Mouse (Mus musculus): ENCODE measurements around the gene Gm7356. TPM values are rescaled to one million over a fixed set of nuclear protein-coding genes. Genes with fewer than 3 reads are reported as not detected.
"Not testable (repeated sequence)": the region's sequence is repeated elsewhere in the genome, so short reads cannot be mapped to it uniquely, and the experiment has no call there.

The Gm7356 gene
- polyA plus RNA-seq (2016; fragmentation: Nextera tagmentation; extraction: Ambion mirVana) = not detected in 2 replicates

GRCm38 (mm10) chr17:14003604-14004003 lies at the start of gene Gm7356:
Gene Gm7356 (minus strand): TSS chr17:14003704.
- H3K4me1 ChIP-seq; H3K27ac ChIP-seq; H3K27me3 ChIP-seq; H3K9me3 ChIP-seq (replicated peaks); ATAC-seq (ENCODE audit: low FRiP score); H3K36me3 ChIP-seq; H3K9ac ChIP-seq; H3K4me2 ChIP-seq (replicated peaks); H3K4me3 ChIP-seq: not testable (repeated sequence)
- WGBS = 88% methylated on average over 4 of the region's 4 CpGs

DNA sequence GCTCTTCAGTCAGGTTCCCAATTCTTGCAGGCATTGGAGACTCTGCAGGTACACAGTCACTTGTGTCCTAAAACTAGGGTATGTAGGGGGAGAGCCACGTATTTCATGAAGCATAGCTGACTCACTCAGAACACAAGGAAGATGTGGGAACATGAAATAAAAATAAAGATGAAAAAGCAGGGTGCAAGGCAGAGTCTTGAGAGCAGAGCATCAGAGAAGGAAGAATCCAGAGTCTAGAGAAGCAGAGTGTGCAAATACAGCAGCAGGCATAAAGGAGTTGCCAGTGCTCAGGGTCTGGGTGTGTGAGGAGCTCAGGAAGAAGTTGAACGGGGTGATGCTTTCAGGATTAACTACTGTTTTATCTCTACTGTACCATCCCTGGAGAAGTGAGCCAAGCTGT lies 38.4 kb upstream of the Gm7356 start:
- H3K4me3 ChIP-seq; H3K36me3 ChIP-seq; H3K4me1 ChIP-seq; ATAC-seq (ENCODE audit: low FRiP score); H3K9ac ChIP-seq; H3K27ac ChIP-seq; H3K27me3 ChIP-seq; H3K4me2 ChIP-seq (replicated peaks); H3K9me3 ChIP-seq (replicated peaks): not testable (repeated sequence)
- WGBS = 82% methylated on average over 1 of the region's 2 CpGs

GRCm38 (mm10) chr17:14037012-14037411 lies 33.5 kb upstream of the Gm7356 start:
- WGBS = 48% methylated on average over 1 of the region's 2 CpGs
- not testable (repeated sequence) for ATAC-seq (ENCODE audit: low FRiP score); H3K4me2 ChIP-seq (replicated peaks); H3K9me3 ChIP-seq (replicated peaks); H3K36me3 ChIP-seq; H3K9ac ChIP-seq; H3K27me3 ChIP-seq; H3K27ac ChIP-seq; H3K4me3 ChIP-seq; H3K4me1 ChIP-seq

DNA sequence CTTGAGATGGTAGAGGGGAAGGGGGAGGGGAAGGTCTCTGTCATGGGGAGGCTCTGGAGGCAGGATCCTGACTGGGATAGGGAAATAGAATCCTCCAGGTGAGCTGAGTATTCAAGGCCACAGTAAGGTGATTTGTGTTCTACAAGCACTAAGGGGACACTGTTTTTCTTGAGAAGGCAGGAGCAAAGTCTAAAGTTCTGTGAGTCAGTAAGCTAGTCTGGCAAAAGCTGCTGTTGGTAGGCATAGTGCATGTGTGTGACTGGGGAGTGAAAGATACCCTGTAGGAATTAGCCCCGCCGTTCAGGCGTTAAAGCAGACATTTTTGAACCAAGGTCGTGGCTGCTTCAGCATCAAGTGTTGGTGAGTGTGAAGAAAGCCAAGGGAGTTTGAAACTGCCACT lies 32.6 kb upstream of the Gm7356 start:
- H3K27me3 ChIP-seq; H3K4me3 ChIP-seq; H3K27ac ChIP-seq; H3K4me2 ChIP-seq (replicated peaks); H3K9me3 ChIP-seq (replicated peaks); H3K4me1 ChIP-seq; ATAC-seq (ENCODE audit: low FRiP score); H3K9ac ChIP-seq; H3K36me3 ChIP-seq: not testable (repeated sequence)
- WGBS = 82% methylated on average over 4 of the region's 4 CpGs

GRCm38 (mm10) chr17:13993425-13993824 lies 10.1 kb downstream of the Gm7356 start:
- 62% methylated on average over 2 of the region's 2 CpGs for WGBS
- ATAC-seq (ENCODE audit: low FRiP score) = not testable (repeated sequence)

GRCm38 (mm10) chr17:13987690-13988089 lies 15.8 kb downstream of the Gm7356 start:
- Histone ChIP-seq H3K4me3 (no peak overlapping the region), H3K9ac (no peak overlapping the region), H3K9me3 (replicated peaks) (no peaks in the 10 kb centered on the region), H3K36me3 (no peaks in the 10 kb centered on the region), H3K4me1 (no peaks in the 10 kb centered on the region), H3K27ac (no peak overlapping the region), H3K27me3 (no peaks in the 10 kb centered on the region), H3K4me2 (replicated peaks) (no peak overlapping the region)
- WGBS = 78% methylated on average over 1 of the region's 1 CpGs
- no peak for ATAC-seq (ENCODE audit: low FRiP score)

More at GRCm38 (mm10) chr17:13993425-13993824, 10.1 kb downstream of the Gm7356 start:
- not testable (repeated sequence) for H3K4me2 ChIP-seq (replicated peaks); H3K27ac ChIP-seq; H3K9me3 ChIP-seq (replicated peaks); H3K27me3 ChIP-seq; H3K36me3 ChIP-seq; H3K4me3 ChIP-seq; H3K4me1 ChIP-seq; H3K9ac ChIP-seq

DNA sequence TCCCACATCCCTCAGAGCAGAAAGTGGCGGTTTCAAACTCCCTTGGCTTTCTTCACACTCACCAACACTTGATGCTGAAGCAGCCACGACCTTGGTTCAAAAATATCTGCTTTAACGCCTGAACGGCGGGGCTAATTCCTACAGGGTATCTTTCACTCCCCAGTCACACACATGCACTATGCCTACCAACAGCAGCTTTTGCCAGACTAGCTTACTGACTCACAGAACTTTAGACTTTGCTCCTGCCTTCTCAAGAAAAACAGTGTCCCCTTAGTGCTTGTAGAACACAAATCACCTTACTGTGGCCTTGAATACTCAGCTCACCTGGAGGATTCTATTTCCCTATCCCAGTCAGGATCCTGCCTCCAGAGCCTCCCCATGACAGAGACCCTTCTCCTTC lies 32.7 kb downstream of the Gm7356 start:
- WGBS = 93% methylated on average over 5 of the region's 5 CpGs
- H3K27ac ChIP-seq; H3K27me3 ChIP-seq; H3K4me3 ChIP-seq; H3K4me1 ChIP-seq; H3K36me3 ChIP-seq; H3K9ac ChIP-seq; ATAC-seq (ENCODE audit: low FRiP score); H3K4me2 ChIP-seq (replicated peaks); H3K9me3 ChIP-seq (replicated peaks): not testable (repeated sequence)

DNA sequence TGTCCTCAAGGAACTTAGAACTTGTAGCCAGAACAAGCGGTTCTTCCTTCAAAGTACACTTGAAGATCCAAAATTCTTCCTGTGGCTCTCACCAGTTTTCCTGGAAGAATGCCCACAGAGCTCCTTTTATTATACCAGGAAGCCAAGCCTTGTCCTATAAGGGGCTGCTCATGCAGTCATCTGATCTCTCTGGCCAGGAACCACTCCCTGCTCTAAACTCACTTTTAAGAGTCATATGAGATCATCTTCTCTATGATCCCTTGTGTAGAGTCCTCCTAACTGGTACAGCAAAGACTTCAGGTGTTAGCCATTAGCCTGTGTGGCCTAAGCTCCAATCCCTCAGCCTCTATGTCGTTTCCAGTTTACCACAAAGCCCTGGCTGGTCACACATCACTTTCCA lies 33.6 kb downstream of the Gm7356 start:
- not testable (repeated sequence) for ATAC-seq (ENCODE audit: low FRiP score); H3K9ac ChIP-seq; H3K4me2 ChIP-seq (replicated peaks); H3K27me3 ChIP-seq; H3K4me3 ChIP-seq; H3K36me3 ChIP-seq; H3K27ac ChIP-seq; H3K9me3 ChIP-seq (replicated peaks); H3K4me1 ChIP-seq
- 75% methylated on average over 1 of the region's 2 CpGs for WGBS

GRCm38 (mm10) chr17:13965048-13965447 lies 38.5 kb downstream of the Gm7356 start:
- not testable (repeated sequence) for H3K4me1 ChIP-seq; H3K9me3 ChIP-seq (replicated peaks); H3K4me3 ChIP-seq; H3K4me2 ChIP-seq (replicated peaks); H3K36me3 ChIP-seq; H3K27ac ChIP-seq; H3K27me3 ChIP-seq; ATAC-seq (ENCODE audit: low FRiP score); H3K9ac ChIP-seq
- 57% methylated on average over 1 of the region's 2 CpGs for WGBS

DNA sequence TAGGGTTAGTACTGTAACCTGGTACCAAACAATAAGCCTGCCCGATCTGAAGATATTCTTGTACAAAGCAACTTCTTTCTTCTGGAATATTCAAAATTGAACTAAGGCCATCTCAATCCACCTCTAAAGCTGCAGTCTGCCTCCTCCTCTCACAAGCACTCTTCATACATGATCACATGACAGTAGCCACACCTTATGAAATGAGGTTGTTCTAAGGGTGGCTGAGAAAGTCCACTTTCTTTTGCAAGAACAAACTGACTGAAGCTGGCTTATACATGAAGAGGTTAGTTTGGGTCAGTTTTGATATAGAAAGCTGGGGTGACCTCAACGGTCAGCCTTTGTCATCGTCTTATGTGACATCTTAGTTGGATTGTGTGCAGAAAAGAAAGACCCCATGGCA lies 41.3 kb downstream of the Gm7356 start:
- not testable (repeated sequence) for H3K27ac ChIP-seq; ATAC-seq (ENCODE audit: low FRiP score); H3K4me2 ChIP-seq (replicated peaks); H3K27me3 ChIP-seq; H3K9ac ChIP-seq; H3K36me3 ChIP-seq; H3K4me1 ChIP-seq; H3K4me3 ChIP-seq; H3K9me3 ChIP-seq (replicated peaks)
- WGBS = 87% methylated on average over 3 of the region's 3 CpGs

- H3K36me3 ChIP-seq; H3K4me3 ChIP-seq; H3K4me1 ChIP-seq; H3K9me3 ChIP-seq (replicated peaks); H3K27ac ChIP-seq; H3K9ac ChIP-seq; ATAC-seq (ENCODE audit: low FRiP score); H3K27me3 ChIP-seq; H3K4me2 ChIP-seq (replicated peaks): not testable (repeated sequence)
- WGBS = 59% methylated on average over 1 of the region's 2 CpGs
Measured at GRCm38 (mm10) chr17:13958129-13958528, 45.4 kb downstream of the Gm7356 start.

GRCm38 (mm10) chr17:13951570-13951969 lies 51.9 kb downstream of the Gm7356 start:
- WGBS = 93% methylated on average over 1 of the region's 1 CpGs
- H3K9ac ChIP-seq; H3K4me3 ChIP-seq; H3K9me3 ChIP-seq (replicated peaks); H3K36me3 ChIP-seq; H3K4me2 ChIP-seq (replicated peaks); H3K27ac ChIP-seq; H3K27me3 ChIP-seq; H3K4me1 ChIP-seq; ATAC-seq (ENCODE audit: low FRiP score): not testable (repeated sequence)
